Mouse (Mus musculus): ENCODE measurements around the gene Samt3. TPM values are rescaled to one million over a fixed set of nuclear protein-coding genes. Genes with fewer than 3 reads are reported as not detected.

Gene Samt3
- total RNA-seq (2021): not detected

DNA sequence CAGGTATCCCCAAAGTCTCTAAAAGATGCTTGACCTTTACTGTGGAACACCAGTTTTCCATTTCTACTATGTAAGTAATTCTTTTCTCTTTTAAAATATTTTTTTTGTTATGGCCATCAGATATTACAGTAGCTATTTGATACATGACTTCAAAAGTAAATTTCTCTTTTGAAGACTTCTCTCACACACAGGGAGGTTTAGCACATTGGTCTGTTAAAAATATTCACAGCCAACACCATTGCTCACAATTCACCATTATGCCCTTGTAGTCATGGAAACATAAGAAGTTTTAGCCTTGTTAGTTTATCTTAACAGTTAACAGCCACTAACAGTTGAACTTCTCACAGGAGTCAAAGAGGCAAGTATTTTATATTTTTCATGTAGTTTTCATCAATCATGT is at the start of gene Samt3:
Gene Samt3 (plus strand): TSS at position 301 of the 400 bp plus-strand sequence.
- intact Hi-C loops (cut with DNase I): no loop called here
- no peak for DNase-seq (ENCODE audit: low spot score)

DNA sequence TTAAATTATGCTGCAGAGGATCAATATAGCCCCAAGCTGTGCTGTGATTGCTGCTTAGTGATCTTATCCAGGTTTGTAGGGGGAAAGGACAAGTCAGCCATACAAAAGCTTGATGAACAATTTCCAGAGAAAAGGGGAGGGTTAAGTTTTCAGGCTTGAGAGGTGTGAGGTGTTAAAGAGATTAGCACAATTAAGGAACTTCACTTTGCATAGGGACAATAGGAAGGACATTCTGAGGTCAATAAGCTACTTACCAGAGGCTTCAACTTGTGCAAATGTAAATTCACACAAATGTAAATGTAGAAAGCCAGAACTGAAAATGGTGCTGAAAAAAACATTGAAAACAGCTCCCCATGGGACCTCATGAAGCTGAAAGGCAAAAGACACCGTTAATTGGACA is 27.4 kb upstream of the Samt3 start:
- intact Hi-C loops (cut with DNase I): no loop called here
- no peak for DNase-seq (ENCODE audit: low spot score)

DNA sequence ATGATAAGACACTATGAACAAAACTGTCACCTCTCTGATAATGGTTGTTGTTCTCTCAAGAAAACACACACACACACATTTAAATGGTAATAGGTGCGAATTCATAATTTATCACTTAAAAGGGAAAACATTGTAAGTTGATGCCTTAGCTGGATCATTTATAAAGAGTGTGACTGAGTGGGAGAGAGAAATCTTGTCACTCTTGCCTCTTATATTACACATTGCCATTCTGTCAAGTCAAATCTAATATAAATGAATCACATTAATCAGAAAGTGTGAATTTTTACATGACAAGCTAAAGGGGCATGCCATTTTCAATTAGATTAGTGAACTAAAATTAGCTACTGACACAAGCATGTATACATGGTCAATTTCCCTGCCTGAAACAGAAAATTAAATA is 44.7 kb downstream of the Samt3 start:
- DNase-seq (ENCODE audit: low spot score): no peak
- intact Hi-C loops (cut with DNase I): no loop called here

Other genes with a start within 250 kb of the Samt3 start
- gene 5430427O19Rik, start 173.8 kb upstream of the Samt3 start, total RNA-seq (2021): under 1 TPM; 0.08 to 0.16 TPM
- gene Nr0b1, start 147.6 kb downstream of the Samt3 start, total RNA-seq (2021): not detected

Measured in heart, postnatal 25 days (tissue).